Mouse (Mus musculus) layer of hippocampus, postnatal 36 days (tissue): Measurements from ENCODE around the gene Nudt3. TPM values are rescaled to one million over a fixed set of nuclear protein-coding genes. Genes with fewer than 3 reads are reported as not detected.

Experiments
- DNase-seq, 2 experiments: peaks; one replicate each; pipeline ENCODE4 v3.0.0; 2022
- total RNA-seq, 2 experiments: library from RNA; stranded (reverse); gene quantifications; 2 replicates each; pipeline ENCODE4 v1.2.3; 2021

Nudt3 gene
- total RNA-seq, 2 experiments from 2014 or later, result 564 to 566 TPM

GRCm38 (mm10) chr17:27596376-27597190 lies 26.7 kb downstream of the Nudt3 start:
- no peak for DNase-seq

GRCm38 (mm10) chr17:27595659-27596375 lies 27.5 kb downstream of the Nudt3 start:
- DNase-seq, result no peak

GRCm38 (mm10) chr17:27592565-27592910 lies 30.8 kb downstream of the Nudt3 start:
- no peak for DNase-seq

GRCm38 (mm10) chr17:27591826-27592564 lies 31.3 kb downstream of the Nudt3 start:
- DNase-seq, result no peak

- no peak for DNase-seq
Observed at GRCm38 (mm10) chr17:27588231-27588630, 35.1 kb downstream of the Nudt3 start.

GRCm38 (mm10) chr17:27587252-27587651 lies 36.0 kb downstream of the Nudt3 start:
- no peak for DNase-seq

GRCm38 (mm10) chr17:27586661-27587060 lies 36.6 kb downstream of the Nudt3 start:
- no peak for DNase-seq

GRCm38 (mm10) chr17:27583185-27583894 lies 40.0 kb downstream of the Nudt3 start:
- no peak for DNase-seq

GRCm38 (mm10) chr17:27580392-27581068 lies 42.8 kb downstream of the Nudt3 start:
- no peak for DNase-seq

GRCm38 (mm10) chr17:27579816-27580215 lies 43.5 kb downstream of the Nudt3 start:
- no peak for DNase-seq

- peak in 1 of 2 experiments; percentile 56 for DNase-seq
Observed at GRCm38 (mm10) chr17:27578487-27578886, 44.8 kb downstream of the Nudt3 start.

GRCm38 (mm10) chr17:27577468-27577867 lies 45.8 kb downstream of the Nudt3 start:
- DNase-seq, result no peak

- no peak for DNase-seq
Observed at GRCm38 (mm10) chr17:27576056-27576455, 47.2 kb downstream of the Nudt3 start.

- DNase-seq, result no peak
Observed at GRCm38 (mm10) chr17:27575116-27575776, 48.0 kb downstream of the Nudt3 start.

- DNase-seq, result peak; percentile 64 to 68
Observed at GRCm38 (mm10) chr17:27574470-27575115, 48.7 kb downstream of the Nudt3 start.

- no peak for DNase-seq
Observed at GRCm38 (mm10) chr17:27573772-27574320, 49.4 kb downstream of the Nudt3 start.

- DNase-seq, result no peak
Observed at GRCm38 (mm10) chr17:27571315-27571714, 52.0 kb downstream of the Nudt3 start.

GRCm38 (mm10) chr17:27568228-27568627 lies 55.1 kb downstream of the Nudt3 start:
- no peak for DNase-seq

GRCm38 (mm10) chr17:27565942-27566267 lies 57.4 kb downstream of the Nudt3 start:
- DNase-seq, result no peak

GRCm38 (mm10) chr17:27565163-27565941 lies 57.9 kb downstream of the Nudt3 start, which contains the start of gene AI413582:
Gene AI413582, minus strand, starts transcription at chr17:27565756.
- DNase-seq, result peak; percentile 95 to 96
